Mouse (Mus musculus) liver, adult 2 months (tissue): ENCODE results near the gene Ifi47.

Source experiments
- CTCF ChIP-seq: fragments of 200-500 bp; IDR thresholded peaks from 2 replicates; pipeline ENCODE4 v1.5.1; 2011; ENCODE audit warnings: low read depth, low read length, control low read depth
- POLR2A ChIP-seq: fragments of 200-500 bp; IDR thresholded peaks from 2 replicates; pipeline ENCODE4 v1.6.1; 2011; ENCODE audit warnings: low read length, control low read depth; ENCODE audit not compliant: insufficient read depth; ENCODE audit errors: extremely low read depth

DNA sequence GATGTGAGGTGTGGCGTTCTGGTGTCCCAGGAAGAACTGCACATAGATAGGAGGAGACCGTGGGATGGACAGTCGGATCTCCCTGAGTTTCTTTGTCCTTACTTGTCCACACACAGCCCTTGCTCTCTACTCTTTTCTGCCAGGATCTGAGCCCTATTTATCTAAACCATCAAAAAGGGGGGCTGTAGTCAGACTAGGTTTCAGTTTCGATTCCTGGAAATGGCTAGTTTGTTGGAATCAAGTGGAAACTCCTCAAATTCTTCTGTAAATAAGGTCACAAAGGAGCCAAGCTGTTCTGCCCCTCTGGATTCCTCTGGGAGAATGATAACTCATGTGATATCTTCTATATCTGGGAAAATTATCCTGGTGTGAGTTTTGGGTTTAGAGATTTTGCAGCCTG is 5.0 kb downstream of the Ifi47 start:
- no peak for TF ChIP-seq POLR2A
- no peak for TF ChIP-seq CTCF
